Mouse (Mus musculus) heart, embryonic 11.5 days (tissue): ENCODE results near the gene Extl2. TPM values are rescaled to one million over a fixed set of nuclear protein-coding genes. Genes with fewer than 3 reads are reported as not detected.

Experiments used
- ATAC-seq: fragments of 200-750 bp; cut with Nextera tagmentation; replicated peaks from 2 replicates; pipeline ENCODE4 v1.8.0; 2017; ENCODE audit warnings: moderate library complexity; ENCODE audit not compliant: insufficient number of reproducible peaks, low FRiP score, low TSS enrichment
- H3K27ac ChIP-seq: fragments of 300-500 bp; sonication (generic); 2 replicates; pipeline ENCODE4 v1.5.1; 2014; ENCODE audit warnings: mild to moderate bottlenecking, low read depth, low read length
- H3K27me3 ChIP-seq: fragments of 300-500 bp; sonication (generic); 2 replicates; pipeline ENCODE4 v1.6.1; 2014; ENCODE audit warnings: mild to moderate bottlenecking, low read length, mixed read lengths; ENCODE audit not compliant: control insufficient read depth, insufficient read depth
- H3K36me3 ChIP-seq: fragments of 300-500 bp; sonication (generic); 2 replicates; pipeline ENCODE4 v1.6.1; 2014; ENCODE audit warnings: mild to moderate bottlenecking, low read length, moderate library complexity, mixed read lengths; ENCODE audit not compliant: control insufficient read depth, insufficient read depth
- H3K4me1 ChIP-seq: fragments of 300-500 bp; sonication (generic); 2 replicates; pipeline ENCODE4 v1.6.1; 2014; ENCODE audit warnings: low read length; ENCODE audit not compliant: control insufficient read depth, insufficient read depth
- H3K4me2 ChIP-seq: fragments of 300-500 bp; sonication (generic); 2 replicates; pipeline ENCODE4 v1.6.1; 2014; ENCODE audit warnings: mild to moderate bottlenecking, moderate library complexity
- H3K4me3 ChIP-seq: fragments of 300-500 bp; sonication (generic); 2 replicates; pipeline ENCODE4 v1.5.1; 2014; ENCODE audit warnings: low read depth, low read length
- H3K9ac ChIP-seq: fragments of 300-500 bp; sonication (generic); 2 replicates; pipeline ENCODE4 v1.6.1; 2014; ENCODE audit warnings: mild to moderate bottlenecking, low read depth, low read length, moderate library complexity
- H3K9me3 ChIP-seq: fragments of 300-500 bp; sonication (generic); replicated peaks from 2 replicates; pipeline ENCODE4 v1.6.1; 2016; ENCODE audit warnings: low read length; ENCODE audit not compliant: control insufficient read depth
- WGBS: fragments of 180-500 bp; shearing (Covaris S2); extraction: QIAGEN DNeasy Blood & Tissue Kit; methylation state at CpG from one replicate; pipeline ENCODE4 v1.1.7; 2014; ENCODE audit not compliant: insufficient replicate concordance; 5-methylcytosine and 5-hydroxymethylcytosine counted together
- polyA plus RNA-seq: library from polyadenylated mRNA; unstranded; fragments of >200 nt; fragmentation: Nextera tagmentation; extraction: Ambion mirVana; gene quantifications from 2 replicates; pipeline ENCODE4 v1.2.1, GENCODE M21; 2014

Extl2 gene
- polyA plus RNA-seq, 1 experiment from 2014 or later, result 19.2 TPM

DNA sequence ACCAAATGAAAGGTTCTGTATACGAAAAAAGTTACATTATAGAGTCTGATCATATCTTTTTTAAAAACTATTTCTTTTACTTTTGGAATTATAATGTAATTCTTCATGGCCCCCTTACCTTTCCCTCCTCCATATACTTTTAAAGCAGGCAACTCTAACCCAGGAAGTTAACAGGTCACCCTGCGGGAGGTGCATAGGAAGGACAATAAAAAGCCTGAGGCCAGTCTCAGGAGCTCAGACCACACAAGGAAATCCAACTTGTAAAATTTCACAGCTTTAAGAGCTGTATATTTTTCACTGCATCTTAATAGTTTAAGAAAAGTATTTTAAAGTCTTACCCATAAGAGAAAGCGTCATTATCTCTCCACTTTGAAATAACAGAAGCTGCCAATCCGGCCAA, 14.7 kb upstream of the Extl2 start:
- no peaks in the 10 kb centered on the region for H3K27me3 ChIP-seq
- peaks cover 6% of the 10 kb centered on the region; the same call in 1 of the 2 replicates for H3K36me3 ChIP-seq
- WGBS, result 84% methylated on average over 4 of the region's 4 CpGs
- H3K4me1 ChIP-seq, result no peaks in the 10 kb centered on the region
- no peak for ATAC-seq
- H3K4me2 ChIP-seq, result no peak overlapping the region
- no peak overlapping the region for H3K27ac ChIP-seq
- H3K4me3 ChIP-seq, result no peak overlapping the region
- H3K9ac ChIP-seq, result no peak overlapping the region
- H3K9me3 ChIP-seq, result no peaks in the 10 kb centered on the region

DNA sequence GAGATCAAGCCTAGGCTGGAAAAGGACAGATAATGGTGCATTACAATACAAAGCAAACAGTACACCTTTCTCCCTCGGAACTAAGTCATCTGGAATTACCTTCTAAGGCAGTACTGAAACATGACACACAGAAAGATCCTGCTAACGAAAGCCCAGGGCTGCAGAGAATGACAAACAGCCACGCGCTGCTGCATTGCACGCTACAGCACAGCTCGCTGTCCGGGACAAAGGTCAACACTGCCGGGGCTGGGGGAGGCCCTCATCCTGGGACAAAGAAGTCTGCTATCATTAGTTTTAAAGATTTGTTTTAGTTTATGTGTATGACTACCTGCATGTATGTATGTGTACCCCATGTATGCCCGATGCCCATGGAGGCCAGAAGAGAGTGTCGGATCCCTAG, 14.2 kb upstream of the Extl2 start:
- H3K9me3 ChIP-seq, result 0 out of 2 replicates have a peak, but pooled peaks cover 2% of the 10 kb centered on the region
- no peaks in the 10 kb centered on the region for H3K4me1 ChIP-seq
- no peak overlapping the region for H3K9ac ChIP-seq
- WGBS, result 87% methylated on average over 10 of the region's 10 CpGs
- peaks cover 10% of the 10 kb centered on the region for H3K36me3 ChIP-seq
- no peaks in the 10 kb centered on the region for H3K27me3 ChIP-seq
- ATAC-seq, result no peak
- H3K4me3 ChIP-seq, result no peak overlapping the region
- no peak overlapping the region for H3K27ac ChIP-seq
- no peak overlapping the region for H3K4me2 ChIP-seq

GRCm38 (mm10) chr3:115996929-115997328, 10.3 kb upstream of the Extl2 start:
- no peak overlapping the region for H3K4me3 ChIP-seq
- no peaks in the 10 kb centered on the region for H3K4me1 ChIP-seq
- H3K9me3 ChIP-seq, result 0 out of 2 replicates have a peak, but pooled peaks cover 4% of the 10 kb centered on the region
- no peak overlapping the region for H3K9ac ChIP-seq
- ATAC-seq, result no peak
- peaks cover 20% of the 10 kb centered on the region for H3K36me3 ChIP-seq
- WGBS, result 90% methylated on average over 5 of the region's 5 CpGs
- no peaks in the 10 kb centered on the region for H3K27me3 ChIP-seq
- H3K4me2 ChIP-seq, result no peak overlapping the region
- no peak overlapping the region for H3K27ac ChIP-seq

DNA sequence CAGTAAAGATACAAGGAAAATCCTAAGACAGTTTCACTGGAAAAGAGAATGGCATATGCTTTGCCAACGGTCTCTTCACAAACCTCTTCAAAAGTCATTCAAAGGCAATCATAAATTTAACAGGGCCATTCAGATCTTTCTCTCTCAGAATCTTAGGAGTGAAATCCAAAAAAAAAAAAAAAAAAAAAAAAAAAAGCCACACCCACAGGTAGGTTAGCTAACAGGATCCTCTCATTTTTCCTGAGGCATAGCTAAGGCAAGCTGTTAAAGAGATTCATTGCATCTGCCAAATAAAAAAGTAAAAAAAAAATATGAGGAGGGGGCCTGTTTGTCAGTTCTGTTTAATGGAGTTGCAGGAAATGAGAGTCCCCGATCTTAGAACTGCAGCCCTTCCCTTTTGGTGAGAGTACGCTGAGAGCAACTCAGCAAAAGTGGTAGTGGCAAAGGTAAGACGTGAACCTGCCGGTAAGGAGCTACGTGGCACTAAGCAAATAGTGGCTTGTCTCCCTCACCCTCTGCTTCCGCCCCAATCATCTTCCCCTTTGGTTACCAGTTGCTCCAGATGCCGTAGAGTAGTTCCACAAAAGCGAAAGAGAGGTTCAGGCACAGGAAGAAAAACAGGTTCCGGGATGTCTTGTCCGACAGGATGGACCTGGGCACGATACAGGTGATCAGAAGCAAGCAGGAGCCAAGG, 831 bp upstream of the Extl2 start:
- Histone ChIP-seq H3K4me1 (peaks cover 9% of the 10 kb centered on the region; the same call in 1 of the 2 replicates), H3K4me2 (peak overlapping the region; percentile 98), H3K27ac (no peak overlapping the region), H3K9ac (peak overlapping the region; percentile 93), H3K27me3 (no peaks in the 10 kb centered on the region), H3K4me3 (peak overlapping the region; percentile 87), H3K36me3 (no peaks in the 10 kb centered on the region), H3K9me3 (no peaks in the 10 kb centered on the region)
- WGBS, result 6% methylated on average over 12 of the region's 12 CpGs
- peak; percentile 6; the same call in 1 of the 2 replicates for ATAC-seq

DNA sequence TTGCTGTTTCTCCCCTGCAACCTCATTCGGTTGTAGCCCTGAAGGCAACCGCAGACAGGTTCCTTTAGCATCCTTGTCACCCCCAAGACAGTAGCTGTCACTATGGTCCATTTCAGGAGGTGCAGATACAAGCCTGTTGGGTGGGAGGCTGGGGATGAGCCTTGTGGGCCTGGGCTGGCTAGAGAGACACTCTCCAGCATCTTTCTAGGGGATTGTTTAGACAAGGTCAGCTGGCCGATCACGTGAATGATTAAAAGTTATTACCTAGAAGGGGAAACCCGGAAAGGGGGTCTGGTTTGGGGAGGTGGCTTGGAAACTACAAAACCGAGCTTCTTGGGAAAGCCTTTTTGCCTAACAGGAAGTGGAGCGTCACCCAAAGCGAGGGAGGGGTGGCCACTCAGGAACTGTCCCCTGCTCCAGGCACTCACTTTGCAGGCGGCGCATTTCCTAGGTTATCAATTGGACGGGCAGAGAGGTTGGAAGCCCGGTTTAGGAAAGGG, 729 bp downstream of the Extl2 start:
- Histone ChIP-seq H3K9me3 (no peaks in the 10 kb centered on the region), H3K4me3 (peak overlapping the region; percentile 87), H3K36me3 (no peaks in the 10 kb centered on the region), H3K4me1 (peaks cover 9% of the 10 kb centered on the region; the same call in 1 of the 2 replicates), H3K9ac (peak overlapping the region; percentile 93), H3K27me3 (no peaks in the 10 kb centered on the region), H3K4me2 (peak overlapping the region; percentile 98), H3K27ac (peak overlapping the region; percentile 90)
- 0% methylated on average over 12 of the region's 12 CpGs for WGBS
- ATAC-seq, result peak; percentile 50

GRCm38 (mm10) chr3:116009622-116010344, 2.5 kb downstream of the Extl2 start:
- 0 out of 2 replicates have a peak, but pooled peaks cover 2% of the 10 kb centered on the region for H3K27me3 ChIP-seq
- H3K9me3 ChIP-seq, result no peaks in the 10 kb centered on the region
- H3K4me2 ChIP-seq, result no peak overlapping the region
- peaks cover 9% of the 10 kb centered on the region; the same call in 1 of the 2 replicates for H3K4me1 ChIP-seq
- 85% methylated on average over 17 of the region's 17 CpGs for WGBS
- no peak for ATAC-seq
- H3K4me3 ChIP-seq, result no peak overlapping the region
- no peaks in the 10 kb centered on the region for H3K36me3 ChIP-seq
- H3K27ac ChIP-seq, result no peak overlapping the region
- H3K9ac ChIP-seq, result no peak overlapping the region

DNA sequence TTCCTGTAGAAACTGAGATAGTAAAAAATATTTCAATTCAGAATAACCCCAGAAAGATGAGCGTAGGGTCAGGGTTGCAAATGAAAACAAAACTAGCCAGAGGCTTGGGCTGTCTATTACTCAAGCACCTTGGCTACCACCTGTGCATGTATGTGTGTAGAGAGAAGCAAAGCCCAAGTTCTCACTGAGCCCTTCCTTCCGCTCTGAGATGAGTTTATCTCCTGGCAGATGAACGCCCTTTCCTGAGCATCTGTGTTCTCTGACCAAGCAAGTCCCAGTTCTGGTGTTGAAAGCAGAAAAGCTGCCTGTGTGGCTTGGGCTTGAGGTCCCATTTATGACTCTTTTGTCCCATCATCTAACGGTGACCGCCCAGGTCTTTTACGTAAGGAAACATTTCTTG, 7.6 kb downstream of the Extl2 start:
- H3K9me3 ChIP-seq, result no peaks in the 10 kb centered on the region
- ATAC-seq, result no peak
- WGBS, result 80% methylated on average over 6 of the region's 6 CpGs

DNA sequence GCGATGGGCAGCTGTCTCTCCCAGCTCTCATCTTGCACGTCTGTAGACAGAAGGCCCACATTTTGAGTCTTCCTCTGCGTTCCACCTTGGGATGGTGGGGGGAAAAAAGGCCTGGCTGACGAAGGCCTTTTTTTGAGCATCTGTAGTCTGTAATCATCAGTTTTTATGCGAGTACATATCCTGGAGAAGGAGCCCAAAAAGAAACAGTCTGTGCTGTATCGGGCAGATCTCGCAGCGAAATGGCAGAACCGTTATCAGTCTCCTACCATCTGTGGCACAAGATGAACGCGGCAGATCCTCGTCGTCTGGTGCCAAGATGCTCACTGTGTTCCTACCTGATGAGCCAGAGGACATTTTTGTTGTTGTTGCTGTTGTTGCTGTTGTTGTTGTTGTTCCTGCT, 8.9 kb downstream of the Extl2 start:
- H3K36me3 ChIP-seq, result no peaks in the 10 kb centered on the region
- H3K27ac ChIP-seq, result no peak overlapping the region
- H3K4me2 ChIP-seq, result no peak overlapping the region
- H3K27me3 ChIP-seq, result 0 out of 2 replicates have a peak, but pooled peaks cover 2% of the 10 kb centered on the region
- H3K4me1 ChIP-seq, result no peaks in the 10 kb centered on the region
- no peak overlapping the region for H3K9ac ChIP-seq
- ATAC-seq, result no peak
- 91% methylated on average over 13 of the region's 13 CpGs for WGBS
- H3K9me3 ChIP-seq, result no peaks in the 10 kb centered on the region
- no peak overlapping the region for H3K4me3 ChIP-seq

More for the DNA sequence above, 7.6 kb downstream of the Extl2 start:
- 0 out of 2 replicates have a peak, but pooled peaks cover 2% of the 10 kb centered on the region for H3K27me3 ChIP-seq
- no peak overlapping the region for H3K9ac ChIP-seq
- no peak overlapping the region for H3K4me2 ChIP-seq
- H3K36me3 ChIP-seq, result no peaks in the 10 kb centered on the region
- H3K4me3 ChIP-seq, result no peak overlapping the region
- no peak overlapping the region for H3K27ac ChIP-seq
- no peaks in the 10 kb centered on the region for H3K4me1 ChIP-seq
